Mouse (Mus musculus) G1E (cell line): ENCODE data around the gene Pdcd1.

Experiments
- CTCF ChIP-seq: IDR thresholded peaks from 2 replicates; pipeline ENCODE4 v1.5.1; 2012; ENCODE audit warnings: low read depth, low read length, inconsistent platforms, mixed read lengths
- GATA1 ChIP-seq: IDR thresholded peaks from 2 replicates; pipeline ENCODE4 v1.6.1; 2012; ENCODE audit warnings: borderline replicate concordance, low read length, inconsistent platforms, mixed read lengths
- TAL1 ChIP-seq: conservative IDR thresholded peaks from 2 replicates; pipeline ENCODE4 v1.6.1; 2012; ENCODE audit warnings: low read depth, low read length, inconsistent platforms, mixed read lengths

DNA sequence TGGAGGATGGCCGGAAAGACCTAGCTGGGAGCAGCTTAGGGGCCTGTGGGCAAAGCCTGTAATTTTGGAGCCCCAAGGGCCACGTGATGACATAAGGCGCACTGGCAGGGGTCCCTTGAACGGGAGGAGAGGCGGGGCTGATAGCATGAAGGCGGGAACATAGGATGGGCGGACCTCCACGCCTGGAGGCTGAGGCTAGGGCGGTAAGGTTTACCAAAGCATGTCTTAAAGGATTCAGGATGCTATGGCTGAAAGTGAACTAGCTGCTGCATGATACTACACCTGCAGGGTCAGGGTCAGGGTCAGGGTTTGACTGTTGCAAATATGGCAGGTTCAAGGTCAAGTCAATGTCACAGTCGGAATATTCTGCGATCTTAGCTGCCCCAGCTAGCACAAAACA, 28.8 kb upstream of the Pdcd1 start:
- TF ChIP-seq CTCF, result no peak
- no peak for TF ChIP-seq GATA1
- no peak for TF ChIP-seq TAL1
